Mouse (Mus musculus) liver, embryonic 13.5 days (tissue): ENCODE data around the gene Vps25. TPM values are rescaled to one million over a fixed set of nuclear protein-coding genes. Genes with fewer than 3 reads are reported as not detected.
A peak's percentile ranks its signal among the peaks of the same experiment; 100 is the strongest.

Source experiments
- ATAC-seq: fragments of 200-750 bp; cut with Nextera tagmentation; 2 replicates; pipeline ENCODE4 v1.8.0; 2017; ENCODE audit warnings: low read depth, mild to moderate bottlenecking, moderate number of reproducible peaks, moderate library complexity
- DNase-seq: peaks from one replicate; pipeline ENCODE4 v3.0.0; 2022
- H3K27ac ChIP-seq: fragments of 300-500 bp; sonication (generic); 2 replicates; pipeline ENCODE4 v1.5.1; 2015; ENCODE audit warnings: moderate library complexity, mild to moderate bottlenecking, inconsistent platforms
- H3K27me3 ChIP-seq: fragments of 300-500 bp; sonication (generic); 2 replicates; pipeline ENCODE4 v1.6.1; 2015; ENCODE audit warnings: mild to moderate bottlenecking, inconsistent platforms
- H3K36me3 ChIP-seq: fragments of 300-500 bp; sonication (generic); 2 replicates; pipeline ENCODE4 v1.6.1; 2015; ENCODE audit warnings: mild to moderate bottlenecking, inconsistent platforms
- H3K4me1 ChIP-seq: fragments of 300-500 bp; sonication (generic); replicated peaks from 2 replicates; pipeline ENCODE4 v1.6.1; 2015; ENCODE audit warnings: inconsistent platforms
- H3K4me2 ChIP-seq: fragments of 300-500 bp; sonication (generic); 2 replicates; pipeline ENCODE4 v1.6.1; 2015; ENCODE audit warnings: inconsistent platforms, mild to moderate bottlenecking, moderate library complexity
- H3K4me3 ChIP-seq: fragments of 300-500 bp; sonication (generic); replicated peaks from 2 replicates; pipeline ENCODE4 v1.5.1; 2015; ENCODE audit warnings: mild to moderate bottlenecking, inconsistent platforms
- H3K9ac ChIP-seq: fragments of 300-500 bp; sonication (generic); 2 replicates; pipeline ENCODE4 v1.6.1; 2015; ENCODE audit warnings: mild to moderate bottlenecking, inconsistent platforms
- H3K9me3 ChIP-seq: fragments of 300-500 bp; sonication (generic); replicated peaks from 2 replicates; pipeline ENCODE4 v1.6.1; 2016; ENCODE audit warnings: inconsistent platforms
- WGBS: fragments of 180-500 bp; shearing (Covaris S2); methylation state at CpG from one replicate; pipeline ENCODE4 v1.1.7; 2015; ENCODE audit not compliant: insufficient replicate concordance; 5-methylcytosine and 5-hydroxymethylcytosine counted together
- polyA plus RNA-seq: library from polyadenylated mRNA; unstranded; fragments of >200 nt; fragmentation: Nextera tagmentation; extraction: Ambion mirVana; gene quantifications from 2 replicates; pipeline ENCODE4 v1.2.1, GENCODE M21; 2015

The Vps25 gene
- polyA plus RNA-seq, 1 experiment from 2014 or later = 98.5 TPM

- Histone ChIP-seq H3K9ac (peak overlapping the region; percentile 86), H3K9me3 (no peaks in the 10 kb centered on the region), H3K4me2 (peak overlapping the region; percentile 90), H3K27me3 (no peaks in the 10 kb centered on the region), H3K4me3 (peak overlapping the region; percentile 78), H3K27ac (peak overlapping the region; percentile 83), H3K4me1 (peaks cover 35% of the 10 kb centered on the region), H3K36me3 (peaks cover 20% of the 10 kb centered on the region)
- WGBS = 42% methylated on average over 12 of the region's 12 CpGs
- ATAC-seq = peak; percentile 32; the same call in 1 of the 2 replicates
- no peak for DNase-seq
Observed at GRCm38 (mm10) chr11:101277381-101278222, 24.1 kb downstream of the Vps25 start.

GRCm38 (mm10) chr11:101278223-101279192 is 25.0 kb downstream of the Vps25 start, which contains the start of the genes Cntd1 and Coa3:
Gene Cntd1, plus strand, starts transcription at chr11:101279012.
Gene Coa3, minus strand, starts transcription at chr11:101279114.
- Histone ChIP-seq H3K9me3 (no peaks in the 10 kb centered on the region), H3K9ac (peak within 1 kb of the TSS; percentile 86), H3K4me2 (peak within 1 kb of the TSS; percentile 90), H3K4me3 (peak within 1 kb of the TSS; percentile 78), H3K4me1 (peaks cover 40% of the 10 kb centered on the region), H3K36me3 (peaks cover 20% of the 10 kb centered on the region), H3K27ac (peak within 1 kb of the TSS; percentile 83), H3K27me3 (no peaks in the 10 kb centered on the region)
- WGBS = 4% methylated on average over 45 of the region's 45 CpGs
- ATAC-seq = peak; percentile 94
- peak; percentile 83 for DNase-seq

GRCm38 (mm10) chr11:101279193-101279569 is 25.7 kb downstream of the Vps25 start:
- WGBS = 60% methylated on average over 14 of the region's 14 CpGs
- peaks cover 20% of the 10 kb centered on the region for H3K36me3 ChIP-seq
- H3K4me2 ChIP-seq = peak overlapping the region; percentile 90
- peak; percentile 43 for ATAC-seq
- peak overlapping the region; percentile 78 for H3K4me3 ChIP-seq
- H3K4me1 ChIP-seq = peaks cover 40% of the 10 kb centered on the region
- no peaks in the 10 kb centered on the region for H3K27me3 ChIP-seq
- DNase-seq = no peak
- H3K27ac ChIP-seq = peak overlapping the region; percentile 68
- no peaks in the 10 kb centered on the region for H3K9me3 ChIP-seq
- H3K9ac ChIP-seq = peak overlapping the region; percentile 86

GRCm38 (mm10) chr11:101280837-101281236 is 27.3 kb downstream of the Vps25 start:
- peaks cover 32% of the 10 kb centered on the region for H3K36me3 ChIP-seq
- H3K9me3 ChIP-seq = no peaks in the 10 kb centered on the region
- WGBS = 51% methylated on average over 7 of the region's 7 CpGs
- peaks cover 39% of the 10 kb centered on the region for H3K4me1 ChIP-seq
- H3K27ac ChIP-seq = no peak overlapping the region
- no peaks in the 10 kb centered on the region for H3K27me3 ChIP-seq
- H3K4me2 ChIP-seq = no peak overlapping the region
- DNase-seq (no peak), ATAC-seq (no peak)
- H3K4me3 ChIP-seq = no peak overlapping the region
- no peak overlapping the region for H3K9ac ChIP-seq

- Histone ChIP-seq H3K9ac (no peak overlapping the region), H3K4me2 (no peak overlapping the region), H3K9me3 (no peaks in the 10 kb centered on the region), H3K27ac (no peak overlapping the region), H3K4me1 (peaks cover 19% of the 10 kb centered on the region), H3K36me3 (peaks cover 31% of the 10 kb centered on the region), H3K4me3 (no peak overlapping the region), H3K27me3 (no peaks in the 10 kb centered on the region)
- 63% methylated on average over 5 of the region's 5 CpGs for WGBS
- no peak for ATAC-seq
- DNase-seq = no peak
Observed at GRCm38 (mm10) chr11:101282896-101283295, 29.4 kb downstream of the Vps25 start.

- DNase-seq (no peak), ATAC-seq (no peak)
- H3K36me3 ChIP-seq = peaks cover 40% of the 10 kb centered on the region
- H3K27ac ChIP-seq = no peak overlapping the region
- no peak overlapping the region for H3K4me2 ChIP-seq
- H3K4me3 ChIP-seq = no peak overlapping the region
- H3K9ac ChIP-seq = no peak overlapping the region
- no peaks in the 10 kb centered on the region for H3K27me3 ChIP-seq
- no peaks in the 10 kb centered on the region for H3K9me3 ChIP-seq
- peaks cover 15% of the 10 kb centered on the region for H3K4me1 ChIP-seq
- 69% methylated on average over 4 of the region's 4 CpGs for WGBS
Observed at GRCm38 (mm10) chr11:101283805-101284204, 30.3 kb downstream of the Vps25 start.

GRCm38 (mm10) chr11:101287306-101287705 is 33.8 kb downstream of the Vps25 start:
- Histone ChIP-seq H3K4me3 (no peak overlapping the region), H3K27me3 (no peaks in the 10 kb centered on the region), H3K4me1 (peaks cover 5% of the 10 kb centered on the region), H3K27ac (no peak overlapping the region), H3K9me3 (no peaks in the 10 kb centered on the region), H3K9ac (no peak overlapping the region), H3K36me3 (peaks cover 75% of the 10 kb centered on the region), H3K4me2 (no peak overlapping the region)
- DNase-seq = no peak
- 0 out of 2 replicates have a peak, but pooled peaks have one; percentile 26 for ATAC-seq
- WGBS = 63% methylated on average over 9 of the region's 9 CpGs

GRCm38 (mm10) chr11:101291231-101291630 is 37.7 kb downstream of the Vps25 start:
- H3K36me3 ChIP-seq = peaks cover 95% of the 10 kb centered on the region
- H3K9ac ChIP-seq = no peak overlapping the region
- H3K9me3 ChIP-seq = no peaks in the 10 kb centered on the region
- no peak overlapping the region for H3K4me3 ChIP-seq
- no peak for DNase-seq
- H3K4me2 ChIP-seq = no peak overlapping the region
- no peak for ATAC-seq
- no peak overlapping the region for H3K27ac ChIP-seq
- no peaks in the 10 kb centered on the region for H3K27me3 ChIP-seq
- WGBS = 91% methylated on average over 8 of the region's 8 CpGs
- H3K4me1 ChIP-seq = no peaks in the 10 kb centered on the region

- Histone ChIP-seq H3K9me3 (no peaks in the 10 kb centered on the region), H3K4me3 (no peak overlapping the region), H3K9ac (no peak overlapping the region), H3K27ac (no peak overlapping the region), H3K4me1 (peaks cover 12% of the 10 kb centered on the region), H3K36me3 (peaks cover 96% of the 10 kb centered on the region), H3K4me2 (no peak overlapping the region), H3K27me3 (no peaks in the 10 kb centered on the region)
- ATAC-seq (no peak), DNase-seq (no peak)
- 96% methylated on average over 8 of the region's 8 CpGs for WGBS
Observed at GRCm38 (mm10) chr11:101295191-101295590, 41.7 kb downstream of the Vps25 start.

GRCm38 (mm10) chr11:101300881-101301280 is 47.4 kb downstream of the Vps25 start:
- Histone ChIP-seq H3K9ac (peak overlapping the region; percentile 93), H3K4me2 (peak overlapping the region; percentile 90), H3K27ac (peak overlapping the region; percentile 88), H3K36me3 (peaks cover 44% of the 10 kb centered on the region), H3K4me1 (peaks cover 28% of the 10 kb centered on the region), H3K4me3 (peak overlapping the region; percentile 94), H3K9me3 (no peaks in the 10 kb centered on the region), H3K27me3 (no peaks in the 10 kb centered on the region)
- 49% methylated on average over 7 of the region's 7 CpGs for WGBS
- ATAC-seq (no peak), DNase-seq (no peak)
